Mouse (Mus musculus) heart, postnatal 14 days (tissue): ENCODE results near the gene Gm13030. TPM values are rescaled to one million over a fixed set of nuclear protein-coding genes. Genes with fewer than 3 reads are reported as not detected.
"Not testable (repeated sequence)": the region's sequence is repeated elsewhere in the genome, so short reads cannot be mapped to it uniquely, and the experiment has no call there.

ENCODE experiments used
- DNase-seq, 2 experiments: peaks; one replicate each; pipeline ENCODE4 v3.0.0; 2021 to 2022
- intact Hi-C: fragments of 180-260 bp; cut with DNase I; formaldehyde crosslinking; loops from one replicate; pipeline ENCODE4 v1.15.1; 2025
- total RNA-seq, 2 experiments: library from RNA; stranded (reverse); gene quantifications; 2 replicates each; pipeline ENCODE4 v1.2.3; 2021

The Gm13030 gene
- total RNA-seq, 2 experiments from 2014 or later = not detected

DNA sequence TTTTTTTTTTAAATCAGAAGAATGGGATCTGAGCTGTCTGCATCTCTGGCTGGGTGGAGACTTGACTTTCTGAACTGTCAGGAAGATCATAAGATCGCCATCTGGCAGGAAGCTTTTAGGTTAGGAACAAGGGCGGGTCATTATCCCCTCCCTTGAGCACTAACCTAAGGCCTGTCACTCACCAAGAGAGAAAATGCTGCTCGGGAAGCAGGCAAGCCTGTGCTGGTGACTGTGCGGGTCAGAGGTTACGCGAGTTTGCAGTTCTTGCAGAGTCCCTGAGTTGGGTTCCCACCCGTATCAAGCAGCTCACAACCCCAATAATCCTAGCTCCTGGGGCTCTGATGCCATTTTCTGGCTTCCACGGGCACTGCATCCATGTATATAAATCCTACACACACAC lies 5.1 kb downstream of the Gm13030 start:
- intact Hi-C loops = no loop called here
- no peak for DNase-seq

DNA sequence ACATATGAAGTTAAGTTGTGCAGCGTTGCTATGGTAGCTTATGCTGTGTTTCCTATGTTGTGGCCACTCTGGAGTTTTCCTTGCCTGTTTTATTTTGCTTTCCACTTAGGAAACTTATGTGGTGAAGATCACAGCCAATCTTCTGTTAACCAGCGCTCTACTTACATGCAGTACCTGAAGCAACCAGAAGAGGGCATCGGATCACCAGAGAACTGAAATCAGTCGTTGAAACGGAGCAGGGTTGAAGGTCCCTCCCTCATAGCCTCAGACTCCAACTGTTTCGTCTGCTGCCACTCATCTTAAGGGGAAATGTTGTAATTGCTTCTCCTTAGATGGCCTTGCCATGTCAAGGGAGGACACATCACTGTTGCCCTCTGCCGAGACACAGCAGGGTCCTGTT lies 7.4 kb downstream of the Gm13030 start:
- intact Hi-C loops = loop anchor here (1.0 kb wide), 1 partner anchor 18 kb away; no protein-coding TSS in a partner anchor
- peak; percentile 73 to 88 for DNase-seq

DNA sequence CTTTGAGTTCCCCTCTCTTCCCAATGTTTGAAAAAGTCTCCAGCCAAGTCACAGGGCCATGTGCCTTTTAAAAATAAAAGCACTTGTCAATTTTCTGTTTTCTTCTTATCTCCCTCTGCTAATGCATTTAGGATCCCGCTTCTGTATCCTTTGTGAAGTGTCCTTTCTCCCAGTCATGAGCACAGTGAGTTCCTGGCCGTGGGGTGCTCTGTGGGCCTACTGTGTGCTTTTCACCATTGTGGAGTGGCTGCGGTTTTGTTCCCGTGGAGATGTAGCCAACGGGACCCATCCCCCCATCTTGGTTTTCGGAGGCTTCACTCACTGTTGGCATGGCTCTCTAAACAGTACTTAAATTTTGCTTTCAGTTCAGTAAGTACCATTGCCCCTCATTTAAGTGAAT lies 7.8 kb downstream of the Gm13030 start:
- intact Hi-C loops = loop anchor here (1.0 kb wide), 1 partner anchor 18 kb away; no protein-coding TSS in a partner anchor
- no peak for DNase-seq

DNA sequence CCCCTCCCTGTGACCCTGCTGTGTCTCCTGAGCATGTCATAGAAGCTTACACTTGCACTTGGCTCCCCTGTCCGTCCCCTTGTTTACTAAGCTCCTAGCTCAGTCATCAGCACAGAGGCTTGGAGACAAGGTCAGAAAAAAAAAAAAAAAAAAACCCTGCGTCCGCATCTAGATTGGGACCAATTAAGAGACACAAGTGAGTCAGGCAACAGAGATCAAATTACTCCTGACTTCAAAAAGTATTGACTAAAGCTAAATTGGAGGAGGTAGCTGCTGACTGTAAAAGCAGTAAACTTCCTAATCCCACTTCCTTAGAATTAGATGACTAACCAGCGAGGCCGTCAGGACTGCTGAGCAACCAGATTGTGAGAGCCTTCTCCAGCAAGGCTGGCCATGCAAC lies 8.7 kb downstream of the Gm13030 start:
- intact Hi-C loops = no loop called here

DNA sequence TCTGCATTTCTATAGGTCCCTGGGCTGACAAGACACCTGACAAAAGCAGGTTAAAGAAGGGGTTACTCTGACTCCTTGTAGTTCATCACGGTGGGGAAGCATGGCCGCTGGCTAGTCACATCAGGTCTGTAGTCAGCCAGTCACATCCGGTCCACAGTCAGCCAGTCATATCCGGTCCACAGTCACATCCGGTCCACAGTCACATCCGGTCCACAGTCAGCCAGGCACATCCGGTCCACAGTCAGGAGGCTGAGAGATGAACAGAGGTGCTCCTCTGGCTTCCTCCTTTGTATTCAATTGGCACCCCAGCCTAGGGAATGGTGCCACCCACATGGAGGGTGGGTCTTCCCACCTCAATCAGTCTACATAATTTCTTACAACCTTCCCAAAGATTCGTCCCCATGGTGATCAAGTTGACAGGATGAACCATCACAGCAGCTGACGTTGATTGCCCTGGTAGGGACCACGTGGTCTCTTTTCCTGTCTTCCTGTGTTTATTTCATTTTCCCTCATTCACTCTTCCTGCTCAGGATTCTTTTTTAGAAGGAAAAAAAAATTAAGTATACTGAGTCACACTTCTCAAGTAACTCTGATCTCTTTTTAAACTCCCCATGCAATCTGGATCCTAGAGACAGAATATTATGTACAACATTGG lies 10.3 kb downstream of the Gm13030 start, which contains the start of gene Pla2g5:
Gene Pla2g5 (minus strand): TSS at position 139 of the 655 bp plus-strand sequence.
- intact Hi-C loops = no loop called here
- no peak for DNase-seq

More for the DNA sequence above, 8.7 kb downstream of the Gm13030 start:
- DNase-seq = no peak

DNA sequence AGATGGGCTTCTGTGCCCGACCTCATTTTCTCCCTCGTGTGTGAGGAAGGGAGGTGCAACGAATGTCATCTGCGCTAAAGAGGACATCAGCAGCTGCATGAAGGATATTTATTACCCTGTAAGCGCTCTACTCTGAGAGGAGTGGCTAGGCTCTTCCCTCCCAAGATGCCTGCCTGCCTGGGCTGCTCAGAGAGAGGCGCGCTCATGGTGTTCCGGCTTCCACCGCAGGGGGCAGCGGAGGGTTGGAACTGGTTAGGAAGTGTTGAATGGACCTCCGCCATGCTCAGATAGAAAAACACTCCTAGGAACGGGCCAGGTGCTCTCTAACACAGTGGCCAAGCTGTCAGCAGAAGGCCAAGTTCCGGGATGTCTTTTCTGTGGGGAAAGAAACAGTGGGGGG lies 14.0 kb downstream of the Gm13030 start:
- intact Hi-C loops = no loop called here
- DNase-seq = peak; percentile 60 to 82

DNA sequence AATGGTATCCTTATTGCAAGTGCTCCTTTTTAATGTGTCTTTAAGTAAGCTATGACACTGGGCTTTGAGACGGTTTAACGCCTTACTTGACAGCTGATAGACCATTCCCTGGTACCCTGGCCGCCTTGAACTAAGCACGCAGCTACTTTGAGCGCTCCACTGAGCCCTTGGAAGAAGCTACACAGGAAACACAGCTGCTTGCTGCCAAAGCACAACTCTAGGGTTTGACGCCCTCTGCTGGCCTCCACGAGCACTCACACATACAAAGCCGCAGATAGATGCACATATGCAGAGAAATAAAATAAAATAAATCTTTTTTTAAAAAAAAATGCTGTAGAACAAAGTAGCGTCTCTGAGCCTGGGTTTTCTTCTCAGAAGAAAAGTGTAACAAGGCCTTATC lies 14.5 kb downstream of the Gm13030 start:
- intact Hi-C loops = no loop called here
- no peak for DNase-seq

DNA sequence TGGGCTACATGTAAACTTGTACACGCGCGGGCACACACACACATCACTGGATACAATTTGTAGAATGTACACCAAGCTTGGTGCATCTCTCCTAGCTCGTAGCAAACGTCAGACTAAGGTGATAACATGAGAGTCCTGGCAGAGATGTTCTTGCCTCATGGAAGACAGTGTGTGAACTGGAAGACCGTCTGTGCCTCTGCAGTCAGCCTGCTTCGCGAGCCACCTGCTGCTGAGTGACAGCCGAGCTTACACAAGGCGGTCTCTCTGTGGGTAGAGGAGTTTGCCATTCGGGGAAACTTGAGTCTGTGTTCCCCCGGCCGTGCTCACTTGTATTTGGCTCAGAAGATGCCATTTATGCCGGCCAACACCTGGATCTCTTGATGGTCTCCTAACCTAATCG lies 15.3 kb downstream of the Gm13030 start:
- intact Hi-C loops = no loop called here
- DNase-seq = no peak

- intact Hi-C loops = no loop called here
Measured at GRCm38 (mm10) chr4:138857576-138857975, 16.2 kb downstream of the Gm13030 start.

DNA sequence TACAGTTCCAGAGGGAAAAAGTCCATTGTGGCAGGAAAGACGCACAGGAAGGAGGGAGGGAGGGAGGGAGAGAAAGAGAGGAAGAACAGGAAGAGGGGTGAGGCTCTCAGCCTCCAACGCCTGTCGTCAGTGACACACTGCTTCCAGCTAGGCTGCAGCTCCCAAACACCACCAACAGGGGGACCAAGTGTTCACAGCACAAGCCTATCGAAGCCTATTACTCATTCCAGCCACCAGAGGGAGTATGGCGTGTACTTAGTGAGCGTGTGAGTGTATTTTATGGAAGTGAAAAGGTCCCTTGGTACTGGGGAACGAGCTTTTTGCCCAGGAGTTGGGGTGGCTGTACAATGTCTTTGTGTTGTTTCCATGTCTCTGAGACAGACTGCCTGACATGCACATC lies 17.3 kb downstream of the Gm13030 start:
- intact Hi-C loops = no loop called here
- peak; percentile 41 to 69 for DNase-seq

More at GRCm38 (mm10) chr4:138857576-138857975, 16.2 kb downstream of the Gm13030 start:
- DNase-seq = no peak

GRCm38 (mm10) chr4:138855092-138855632 lies 18.6 kb downstream of the Gm13030 start:
- intact Hi-C loops = no loop called here
- DNase-seq = no peak

DNA sequence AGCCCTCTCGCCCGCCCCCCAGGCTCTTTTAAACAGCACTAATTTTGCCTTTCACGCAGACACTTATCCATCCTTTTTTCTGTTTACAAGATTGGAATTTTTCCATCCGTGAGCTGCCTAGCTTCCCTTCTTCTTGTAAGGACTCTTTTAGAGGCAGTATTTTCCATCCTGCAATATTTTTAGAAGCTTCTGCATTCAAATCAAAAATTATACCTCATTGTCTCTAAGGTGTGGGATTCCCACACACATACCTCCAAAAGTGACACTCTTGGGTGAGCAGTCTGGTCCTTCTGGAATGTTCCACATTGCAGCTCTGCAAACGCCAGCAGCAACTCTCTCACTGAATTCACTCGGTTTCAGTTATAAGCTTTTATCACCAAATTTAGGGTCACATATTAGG lies 20.8 kb downstream of the Gm13030 start:
- intact Hi-C loops = no loop called here
- DNase-seq = no peak

DNA sequence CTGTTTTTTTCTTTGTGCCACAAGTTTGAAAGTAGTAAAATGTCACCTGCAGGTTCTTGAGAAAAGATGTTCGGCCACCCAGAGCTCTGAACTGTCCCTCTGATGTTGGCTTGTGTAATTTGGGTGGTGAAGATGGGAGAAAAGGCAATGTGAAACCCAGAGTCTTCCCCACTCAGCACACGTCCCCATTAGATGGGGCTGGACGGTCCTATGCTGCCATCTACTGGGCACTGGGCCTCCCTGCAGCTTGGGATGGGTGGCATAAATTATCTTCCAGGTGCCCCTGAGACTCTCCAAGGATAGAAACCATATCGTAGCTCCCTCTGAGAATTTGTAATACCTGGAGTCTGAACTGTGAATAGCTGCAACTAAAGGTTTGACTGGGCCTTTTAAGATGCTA lies 22.3 kb downstream of the Gm13030 start:
- intact Hi-C loops = loop anchor here (1.0 kb wide), 3 partner anchors 103 to 404 kb away; no protein-coding TSS in a partner anchor

DNA sequence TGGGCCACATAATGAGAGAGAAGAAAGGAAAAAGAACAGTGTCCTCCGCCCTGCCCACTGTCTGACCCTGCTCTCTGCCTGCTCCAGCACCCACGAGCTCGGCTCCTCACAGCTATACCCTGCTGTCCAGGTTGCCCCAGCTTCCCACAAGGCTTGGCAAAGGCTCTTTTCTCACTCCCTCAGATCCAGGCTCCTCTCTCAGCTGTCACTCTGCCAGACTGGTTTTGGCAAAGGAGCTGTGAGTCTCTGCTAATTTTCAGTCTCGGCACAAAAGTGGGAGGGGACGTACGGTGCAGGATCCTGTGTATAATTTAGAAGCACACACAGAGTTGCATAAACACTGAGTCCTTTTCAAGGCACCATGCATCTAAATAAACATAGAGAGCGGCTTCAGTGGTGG lies 32.4 kb downstream of the Gm13030 start:
- no peak for DNase-seq
- intact Hi-C loops = no loop called here

More for the DNA sequence above, 22.3 kb downstream of the Gm13030 start:
- DNase-seq = peak; percentile 74 to 85

DNA sequence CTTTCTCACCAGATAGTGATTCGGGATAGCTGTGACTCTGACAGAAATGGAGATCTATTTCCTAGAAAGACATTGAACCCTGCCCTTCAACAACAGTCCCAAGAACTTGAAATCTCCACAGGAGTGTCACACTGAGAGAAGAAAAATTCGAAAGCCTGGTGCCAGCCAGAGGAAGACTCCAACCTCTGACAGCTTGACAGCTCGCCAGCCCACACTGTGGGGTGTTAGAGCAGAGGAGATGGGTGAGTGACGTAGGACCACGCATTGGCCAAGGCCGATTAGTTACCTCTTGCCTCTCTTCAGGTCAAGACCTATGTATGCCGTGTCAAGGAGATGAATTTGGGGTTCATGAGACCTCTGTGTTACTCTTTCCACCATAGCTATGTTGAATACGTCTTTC lies 33.0 kb downstream of the Gm13030 start:
- DNase-seq = no peak
- intact Hi-C loops = no loop called here

DNA sequence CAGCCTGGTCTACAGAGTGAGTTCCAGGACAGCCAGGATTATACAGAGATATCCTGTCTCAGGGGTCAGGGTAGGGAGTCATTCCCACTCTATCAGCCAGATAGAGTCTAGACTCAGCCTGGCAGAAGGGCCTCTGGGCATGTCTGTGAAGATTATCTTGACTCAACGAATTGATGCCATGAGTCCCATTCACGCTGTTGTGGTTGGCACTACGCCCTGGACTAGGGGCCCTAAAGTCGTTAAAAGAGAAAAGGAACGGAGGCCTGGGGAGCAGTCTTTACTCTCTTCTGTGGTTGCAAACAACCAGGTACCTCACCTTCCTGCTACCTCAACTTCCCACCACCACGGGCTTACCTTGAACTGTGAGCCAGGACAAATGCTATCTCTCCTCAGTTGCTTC lies 34.0 kb downstream of the Gm13030 start:
- DNase-seq = no peak
- intact Hi-C loops = no loop called here

DNA sequence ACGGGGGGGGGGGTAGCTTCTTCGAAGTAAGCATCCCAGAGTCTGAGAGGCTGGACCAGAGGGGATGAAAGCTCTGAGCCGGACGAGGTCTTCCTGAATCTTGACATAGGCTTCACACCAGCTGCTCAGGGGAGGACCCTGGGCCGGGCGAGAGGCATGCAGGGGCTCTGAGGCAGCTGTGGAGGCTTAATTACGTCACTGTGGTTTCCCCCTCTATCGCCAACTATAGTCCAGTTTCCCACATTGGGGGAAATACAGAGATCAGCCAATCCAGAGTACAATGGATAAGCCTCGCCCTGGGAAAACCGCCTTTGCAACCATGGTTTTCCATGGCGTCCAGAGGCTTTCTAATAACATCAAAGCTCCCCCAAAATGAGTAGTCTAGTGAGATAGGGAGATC lies 46.6 kb downstream of the Gm13030 start:
- intact Hi-C loops = no loop called here
- DNase-seq = no peak

DNA sequence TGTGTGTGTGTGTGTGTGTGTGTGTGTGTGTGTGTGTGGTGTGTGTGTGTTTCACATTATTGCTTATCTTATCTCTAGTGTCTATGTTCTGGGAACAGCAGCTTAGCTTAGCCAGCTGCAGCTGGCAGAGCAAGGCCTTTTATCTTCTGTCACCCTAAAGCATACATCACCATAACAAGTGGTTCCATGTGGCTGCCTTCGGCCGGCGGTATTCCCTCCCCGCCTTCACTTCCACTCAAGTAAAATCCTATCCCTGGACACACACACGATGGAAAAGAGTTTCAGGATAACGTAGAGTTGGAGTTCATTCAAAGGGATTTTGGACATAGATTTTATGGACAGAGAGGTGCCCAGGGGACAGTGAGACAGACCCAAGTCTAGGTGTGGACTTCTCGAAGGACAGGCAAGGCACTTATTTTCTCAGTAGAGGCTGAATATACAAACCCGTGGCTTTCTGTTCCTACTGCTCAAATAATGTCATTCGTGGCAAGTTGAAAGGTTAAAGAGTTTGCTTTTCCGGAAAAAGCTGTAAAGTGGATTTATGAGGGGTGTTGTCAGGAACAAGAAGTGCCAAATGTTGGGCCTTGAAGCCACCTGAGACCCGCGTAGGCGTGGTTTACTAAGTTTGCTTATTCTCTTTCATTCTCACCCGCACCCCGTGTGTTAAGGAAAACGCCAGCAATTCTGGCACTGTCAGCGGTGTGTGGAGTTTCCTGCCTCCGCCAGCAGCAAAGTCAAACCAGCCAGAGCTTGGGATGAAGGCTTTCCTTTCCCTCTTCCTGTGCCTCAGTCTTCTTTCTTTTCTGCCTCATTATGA lies 47.8 kb downstream of the Gm13030 start:
- intact Hi-C loops = no loop called here
- no peak for DNase-seq

DNA sequence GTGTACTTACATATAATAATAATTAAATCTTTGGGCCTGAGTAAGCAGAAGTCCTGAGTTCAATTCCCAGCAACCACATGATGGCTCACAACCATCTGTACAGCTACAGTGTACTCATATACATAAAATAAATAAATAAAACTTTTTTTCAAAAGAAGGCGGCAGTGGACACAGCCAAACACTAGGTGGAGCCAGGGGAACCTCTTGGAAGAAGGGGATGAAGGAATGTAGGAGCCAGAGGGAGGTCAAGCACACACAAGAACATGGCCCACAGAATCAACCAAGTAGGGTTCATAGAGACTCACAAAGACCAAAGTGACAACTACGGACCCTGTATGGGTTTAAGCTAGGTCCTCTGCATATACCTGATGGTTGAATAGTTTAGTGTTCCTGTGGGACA lies 49.1 kb downstream of the Gm13030 start:
- intact Hi-C loops = no loop called here
- DNase-seq = no peak

DNA sequence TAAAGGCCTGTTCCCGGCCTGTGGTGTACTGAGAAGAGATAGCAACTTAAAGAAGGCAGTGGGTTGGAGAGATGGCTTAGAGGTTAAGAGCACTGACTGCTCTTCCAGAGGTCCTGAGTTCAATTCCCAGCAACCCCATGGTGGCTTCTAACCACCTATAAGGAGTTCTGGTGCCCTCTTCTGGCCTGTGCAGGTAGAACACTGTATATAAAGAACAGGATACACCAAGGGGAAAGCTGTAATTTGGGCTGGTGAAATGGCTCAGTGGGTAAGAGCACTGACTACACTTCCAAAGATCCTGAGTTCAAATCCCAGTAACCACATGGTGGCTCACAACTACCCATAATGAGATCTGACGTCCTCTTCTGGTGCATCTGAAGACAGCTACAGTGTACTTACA lies 49.6 kb downstream of the Gm13030 start:
- intact Hi-C loops = not testable (repeated sequence)

GRCm38 (mm10) chr4:138821036-138821435 lies 52.7 kb downstream of the Gm13030 start:
- no peak for DNase-seq
- intact Hi-C loops = no loop called here

More for the DNA sequence above, 49.6 kb downstream of the Gm13030 start:
- DNase-seq = not testable (repeated sequence)
